Mouse (Mus musculus) monocyte, adult 2 months (primary cell): ENCODE data around the gene Gm10318.

Experiments
- DNase-seq, 2 experiments: peaks; one replicate each; pipeline ENCODE4 v3.0.0; 2022; ENCODE audit warnings: low spot score in 2 of 2, low read depth in 1 of 2

Gm10318 gene

DNA sequence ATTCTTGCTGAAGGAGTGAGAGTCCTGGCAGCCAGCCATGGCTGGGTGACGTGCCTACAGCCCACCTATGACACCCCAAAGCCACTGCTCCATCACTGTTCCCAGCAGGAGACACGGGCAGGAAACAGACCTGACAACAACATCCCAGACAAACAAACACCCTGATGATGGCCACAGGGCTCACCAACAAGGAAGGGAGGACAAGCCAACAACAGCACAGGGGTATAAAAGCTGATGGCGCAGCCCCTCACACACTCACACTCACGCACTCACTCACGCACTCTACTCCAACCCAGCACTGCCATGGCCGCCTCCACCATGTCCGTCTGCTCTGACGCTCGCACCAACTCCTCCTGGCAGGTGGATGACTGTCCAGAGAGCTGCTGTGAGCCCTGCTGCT lies at the start of gene Gm10318:
Gene Gm10318 (plus strand): TSS at position 301 of the 400 bp plus-strand sequence.
- DNase-seq = no peak

DNA sequence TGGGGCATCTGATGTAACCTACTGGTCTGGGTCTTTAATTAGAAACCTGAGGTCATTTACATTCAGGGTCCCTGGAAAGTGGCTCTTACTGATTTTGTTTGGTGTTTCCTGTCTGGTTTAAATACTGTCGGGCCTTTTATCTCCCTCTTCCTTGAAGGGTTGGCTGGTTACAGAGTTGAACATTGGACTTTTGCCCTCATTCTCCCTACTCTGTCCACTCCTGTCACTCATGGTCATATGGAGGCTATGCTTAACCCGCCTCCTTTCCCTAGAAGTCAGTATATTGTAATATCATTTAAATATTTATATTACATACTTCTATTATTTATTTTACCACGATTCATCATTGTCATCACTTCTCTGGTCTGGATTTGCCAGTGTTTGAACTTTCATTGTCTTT lies 48.6 kb upstream of the Gm10318 start:
- no peak for DNase-seq

DNA sequence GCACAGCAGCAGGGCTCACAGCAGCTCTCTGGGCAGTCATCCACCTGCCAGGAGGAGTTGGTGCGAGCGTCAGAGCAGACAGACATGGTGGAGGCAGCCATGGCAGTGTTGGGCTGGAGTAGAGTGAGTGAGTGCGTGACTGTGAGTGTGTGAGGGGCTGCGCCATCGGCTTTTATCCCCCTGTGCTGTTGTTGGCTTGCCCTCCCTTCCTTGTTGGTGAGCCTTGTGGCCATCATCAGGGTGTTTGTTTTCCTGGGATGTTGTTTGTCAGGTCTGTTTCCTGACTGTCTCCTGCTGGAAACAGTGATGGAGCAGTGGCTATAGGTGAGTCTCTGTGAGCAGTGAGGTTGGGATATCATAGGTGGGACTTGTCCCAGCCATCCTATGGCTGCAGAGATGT lies 40.9 kb upstream of the Gm10318 start, which contains the start of gene Gm9507:
Gene Gm9507 (minus strand): TSS at position 101 of the 400 bp plus-strand sequence.
- DNase-seq = no peak

DNA sequence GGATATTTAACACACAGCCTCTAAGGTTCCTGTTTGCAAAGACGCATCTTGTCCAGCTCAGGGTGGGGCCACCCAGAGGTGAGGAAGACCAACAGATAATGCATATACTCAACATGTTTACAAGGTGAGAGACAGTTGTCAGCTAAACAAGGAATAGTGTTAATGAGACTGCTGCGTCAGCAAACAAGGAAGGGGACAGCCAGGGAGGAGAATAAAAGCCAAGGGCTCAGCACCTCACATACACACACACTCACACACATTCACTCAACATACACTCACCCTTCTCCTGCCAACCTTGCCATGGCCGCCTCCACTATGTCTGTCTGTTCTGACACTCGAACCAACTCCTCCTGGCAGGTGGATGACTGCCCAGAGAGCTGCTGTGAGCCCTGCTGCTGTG lies 38.3 kb upstream of the Gm10318 start, which contains the start of gene Gm2696:
Gene Gm2696 (plus strand): TSS at position 301 of the 400 bp plus-strand sequence.
- DNase-seq = no peak

DNA sequence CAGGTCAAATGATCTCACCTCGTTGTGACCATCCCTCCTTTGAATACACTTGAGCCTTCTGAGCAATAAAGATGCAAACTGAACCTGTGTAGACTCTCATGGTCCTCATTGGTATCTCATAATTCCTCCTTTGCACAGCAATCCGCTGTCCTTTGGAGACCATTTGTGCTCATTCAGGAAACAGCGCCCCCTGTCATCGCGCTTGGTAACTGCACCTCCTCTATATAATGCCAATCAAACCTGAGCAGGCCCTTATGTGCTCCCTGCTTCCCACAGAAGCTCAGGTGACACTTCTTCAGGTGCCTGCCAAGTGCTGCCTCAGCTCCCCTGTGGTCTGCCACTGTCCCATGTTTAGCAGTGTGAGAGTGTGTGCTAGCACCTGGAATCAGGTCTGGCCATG lies 37.1 kb upstream of the Gm10318 start:
- DNase-seq = no peak

DNA sequence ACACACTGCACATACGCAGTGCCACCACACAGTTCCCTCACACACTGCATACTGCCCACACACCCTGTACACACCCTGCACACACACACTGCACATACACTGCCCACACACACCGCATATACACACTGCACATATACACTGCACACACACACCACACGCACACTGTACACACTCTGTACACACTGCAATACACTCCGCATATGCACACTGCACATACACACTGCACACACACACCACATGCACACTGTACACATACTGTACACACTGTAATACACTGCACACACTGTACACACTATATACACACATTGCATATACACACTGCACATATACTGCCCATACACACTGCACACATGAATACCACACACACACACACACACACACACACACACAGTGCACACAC lies 34.1 kb upstream of the Gm10318 start:
- DNase-seq = no peak

DNA sequence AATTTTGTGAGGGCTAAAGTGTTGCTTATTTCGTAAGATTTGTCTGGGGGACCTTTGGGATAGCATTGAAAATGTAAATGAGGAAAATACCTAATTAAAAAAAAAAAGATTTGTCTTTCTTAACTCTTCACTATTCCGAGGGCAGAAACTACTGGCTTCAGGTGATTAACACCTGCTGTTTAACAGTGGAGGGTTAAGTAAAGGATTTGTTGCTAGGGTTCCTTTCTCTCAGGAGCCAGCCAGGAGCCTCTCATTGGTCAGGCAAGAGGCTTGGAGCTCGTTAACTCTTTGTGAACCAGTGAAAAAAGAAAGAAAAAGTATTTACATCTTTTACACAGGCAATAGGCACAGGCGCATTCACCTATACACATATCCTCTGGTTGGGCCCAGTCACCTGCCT lies 33.5 kb upstream of the Gm10318 start:
- DNase-seq = no peak

DNA sequence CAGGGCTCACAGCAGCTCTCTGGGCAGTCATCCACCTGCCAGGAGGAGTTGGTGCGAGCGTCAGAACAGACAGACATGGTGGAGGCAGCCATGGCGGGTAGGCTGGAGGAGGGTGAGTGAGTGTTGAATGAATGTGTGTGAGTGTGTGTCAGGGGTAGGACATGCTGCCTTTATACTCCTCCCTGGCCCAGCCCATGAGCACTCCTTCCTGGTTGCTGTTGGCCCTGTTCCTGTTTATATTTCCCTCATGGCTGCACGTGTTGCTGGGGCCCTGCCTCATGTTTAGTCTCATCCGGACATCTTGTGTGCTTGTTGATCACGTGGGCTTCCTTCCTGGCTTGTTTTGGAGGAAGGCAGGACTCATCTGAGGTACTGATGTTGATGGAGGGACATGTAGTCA lies 25.7 kb upstream of the Gm10318 start, which contains the start of gene Krtap10-4:
Gene Krtap10-4 (minus strand): TSS at position 145 of the 400 bp plus-strand sequence.
- no peak for DNase-seq

DNA sequence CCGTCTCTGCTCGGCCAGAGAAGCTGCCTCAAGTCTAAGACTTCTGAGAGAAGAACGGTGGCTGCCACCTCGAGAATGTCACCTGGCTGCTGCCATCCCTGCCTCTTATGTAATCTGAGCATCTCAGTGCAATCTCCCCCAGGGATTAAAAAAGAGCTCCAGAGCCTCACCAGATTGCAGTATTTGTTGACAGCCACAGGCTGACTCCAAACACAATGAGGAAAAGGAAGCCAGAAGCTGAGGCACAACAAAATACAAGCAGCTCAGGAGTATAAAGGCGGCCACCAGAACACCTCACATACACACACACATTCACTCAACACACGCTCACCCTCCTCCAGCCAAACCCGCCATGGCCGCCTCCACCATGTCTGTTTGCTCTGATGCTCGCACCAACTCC lies 17.0 kb upstream of the Gm10318 start, which contains the start of gene Krtap10-10:
Gene Krtap10-10 (plus strand): TSS at position 301 of the 400 bp plus-strand sequence.
- DNase-seq = no peak

DNA sequence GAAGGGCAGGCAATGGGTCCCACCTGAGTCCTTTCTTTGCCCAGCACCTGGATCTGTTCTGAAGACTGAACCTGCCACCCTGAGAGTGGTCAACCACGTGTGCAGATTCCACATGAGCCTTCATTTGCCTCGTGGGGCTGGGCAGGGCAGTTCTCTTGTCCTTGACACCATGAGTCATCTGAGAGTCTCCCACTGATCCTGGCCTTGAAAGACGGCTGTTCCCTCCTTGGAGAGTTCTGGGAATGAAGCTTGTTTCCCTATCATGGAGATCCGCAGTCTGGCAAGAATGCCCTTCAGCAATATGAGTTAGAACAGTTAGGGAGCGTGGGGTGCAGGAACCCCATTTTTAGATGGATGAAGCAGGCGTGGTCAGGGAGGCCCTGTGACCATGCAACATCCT lies 13.7 kb upstream of the Gm10318 start:
- DNase-seq = no peak

DNA sequence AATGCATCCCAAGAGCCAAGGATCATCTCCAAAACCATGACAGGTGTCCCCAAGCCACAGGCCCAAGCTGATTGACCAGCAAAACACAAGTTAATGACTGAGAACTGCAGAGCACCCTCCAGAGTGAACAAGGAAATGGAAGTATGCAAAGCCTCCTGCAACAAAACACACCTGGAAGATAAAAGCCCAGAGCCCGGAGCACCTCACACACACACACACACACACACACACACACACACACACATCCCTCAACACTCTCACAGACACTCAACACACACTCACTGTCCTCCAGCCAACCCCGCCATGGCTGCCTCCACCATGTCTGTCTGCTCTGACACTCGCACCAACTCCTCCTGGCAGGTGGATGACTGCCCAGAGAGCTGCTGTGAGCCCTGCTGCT lies 6.2 kb upstream of the Gm10318 start, which contains the start of gene Gm36176:
Gene Gm36176 (plus strand): TSS at position 301 of the 400 bp plus-strand sequence.
- no peak for DNase-seq

DNA sequence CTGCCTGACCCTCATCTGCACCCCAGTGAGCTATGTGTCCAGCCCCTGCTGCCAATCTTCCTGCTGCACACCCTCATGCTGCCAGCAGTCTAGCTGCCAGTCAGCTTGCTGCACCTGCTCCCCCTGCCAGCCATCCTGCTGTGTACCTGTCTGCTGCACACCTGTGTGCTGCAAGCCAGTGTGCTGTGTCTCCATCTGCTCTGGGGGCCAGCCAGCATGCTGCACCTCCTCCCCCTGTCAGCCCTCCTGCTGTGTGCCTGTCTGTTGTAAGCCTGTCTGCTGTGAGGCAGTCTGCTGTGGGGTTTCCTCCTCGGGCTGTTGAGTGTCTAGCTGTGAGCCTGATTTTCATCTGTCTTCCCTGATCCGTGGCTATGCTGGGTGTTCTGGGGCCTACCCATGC lies 5.7 kb upstream of the Gm10318 start:
- no peak for DNase-seq

DNA sequence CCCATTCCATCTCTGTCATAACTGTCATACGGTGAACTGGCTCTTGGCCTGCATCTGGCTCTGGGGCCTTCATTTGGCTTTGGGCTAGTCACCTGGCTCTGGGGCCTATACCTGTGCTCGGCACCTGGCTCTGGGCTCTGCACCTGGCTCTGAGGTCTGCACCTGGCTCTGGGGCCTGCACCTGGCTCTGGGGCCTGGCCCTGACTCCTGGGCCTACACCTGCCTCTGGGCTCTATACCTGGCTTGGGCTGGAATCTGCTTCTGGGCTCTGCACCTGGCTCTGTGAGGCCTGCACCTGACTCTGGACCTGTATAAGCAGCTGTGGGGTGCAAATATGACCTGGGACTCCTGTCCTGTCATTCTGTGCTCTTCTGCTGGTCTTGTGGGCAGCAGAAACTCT lies 5.1 kb upstream of the Gm10318 start:
- no peak for DNase-seq

DNA sequence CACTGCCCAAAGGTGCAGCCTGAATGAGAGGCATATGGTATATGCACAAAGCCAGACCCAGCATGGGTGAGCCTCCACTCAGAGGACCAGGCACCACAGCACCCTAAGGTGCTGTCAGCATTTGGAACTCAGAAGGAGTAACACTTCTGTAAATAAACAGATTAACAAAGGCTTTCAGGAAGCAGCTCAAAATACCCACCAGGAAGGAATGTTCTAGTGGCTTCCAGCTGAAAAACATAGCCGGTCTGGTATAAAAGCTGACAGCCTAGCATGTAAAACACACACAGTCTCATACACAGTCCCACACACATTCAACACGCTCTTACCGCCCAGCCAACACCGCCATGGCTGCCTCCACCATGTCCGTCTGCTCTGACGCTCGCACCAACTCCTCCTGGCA lies 9.0 kb downstream of the Gm10318 start, which contains the start of gene Gm3285:
Gene Gm3285 (plus strand): TSS at position 301 of the 400 bp plus-strand sequence.
- DNase-seq = no peak

DNA sequence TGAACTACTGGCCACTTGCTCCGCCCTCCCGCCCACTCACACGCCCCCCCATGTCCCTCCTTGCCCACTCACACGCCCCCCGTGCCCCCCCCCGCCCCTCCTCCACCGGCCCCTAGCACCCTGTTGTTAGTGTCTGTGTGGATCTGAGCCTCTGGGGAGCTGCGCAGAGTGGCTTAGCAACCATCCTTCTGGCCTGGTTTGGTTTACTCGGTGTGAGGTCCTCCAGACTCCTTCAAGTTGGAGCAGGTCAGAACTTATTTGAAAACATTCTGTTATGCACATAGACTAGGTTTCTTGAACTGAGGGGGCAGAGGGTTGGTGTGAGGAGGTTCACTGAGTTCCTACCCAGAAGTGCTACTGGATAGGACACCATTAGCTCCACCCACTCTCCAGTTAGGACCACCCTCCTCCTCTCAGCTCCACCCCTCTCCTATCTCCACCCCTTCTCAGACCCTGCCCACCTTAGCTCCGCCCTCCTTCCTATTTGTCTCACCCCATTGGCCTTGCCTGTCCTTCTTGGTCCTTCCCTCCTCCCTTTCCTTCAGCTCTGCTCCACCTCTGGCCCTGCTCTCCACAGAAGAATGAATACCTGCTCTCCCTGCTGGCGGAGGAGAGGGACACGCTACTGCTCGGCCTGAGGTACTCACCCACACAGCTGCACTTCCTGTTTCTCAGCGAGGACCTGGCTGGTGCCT lies 11.6 kb downstream of the Gm10318 start:
- DNase-seq = no peak

DNA sequence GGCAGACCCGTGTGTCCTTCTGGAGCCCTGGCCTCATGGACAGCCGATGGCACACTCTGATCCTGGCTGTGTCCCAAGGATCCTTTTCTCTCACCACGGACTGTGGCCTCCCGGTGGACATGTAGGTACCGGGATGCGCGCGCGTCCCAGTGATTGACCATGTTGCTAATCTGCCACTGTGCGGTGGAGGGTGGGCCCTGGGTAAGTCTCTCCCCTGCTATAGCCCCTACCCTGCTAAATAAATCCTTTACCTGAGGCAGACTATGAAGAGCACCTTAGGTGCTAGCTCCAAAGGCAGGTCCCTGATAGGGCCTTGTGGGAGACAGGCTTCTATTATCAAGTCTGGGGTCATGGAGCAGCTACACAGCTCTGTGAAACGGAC lies 12.1 kb downstream of the Gm10318 start:
- no peak for DNase-seq

DNA sequence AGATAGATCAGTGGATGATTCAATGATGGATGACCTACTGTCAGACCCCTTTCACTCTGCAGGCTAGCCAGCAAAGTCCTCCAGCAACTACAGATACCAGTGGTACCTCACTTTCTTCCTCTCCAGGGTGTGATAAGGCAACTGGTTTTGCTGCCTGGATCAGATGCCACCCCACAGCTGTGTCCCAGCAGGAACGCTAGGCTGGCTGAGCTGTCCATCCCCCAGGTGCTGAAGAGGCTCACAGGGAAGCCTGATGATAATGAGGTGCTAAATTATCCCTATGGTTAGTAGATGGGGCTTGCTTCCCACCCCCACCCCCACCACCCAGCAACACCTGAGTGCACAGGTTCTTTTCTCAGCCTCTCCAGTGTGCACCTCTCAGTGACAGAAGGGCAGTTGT lies 14.9 kb downstream of the Gm10318 start:
- DNase-seq = no peak

DNA sequence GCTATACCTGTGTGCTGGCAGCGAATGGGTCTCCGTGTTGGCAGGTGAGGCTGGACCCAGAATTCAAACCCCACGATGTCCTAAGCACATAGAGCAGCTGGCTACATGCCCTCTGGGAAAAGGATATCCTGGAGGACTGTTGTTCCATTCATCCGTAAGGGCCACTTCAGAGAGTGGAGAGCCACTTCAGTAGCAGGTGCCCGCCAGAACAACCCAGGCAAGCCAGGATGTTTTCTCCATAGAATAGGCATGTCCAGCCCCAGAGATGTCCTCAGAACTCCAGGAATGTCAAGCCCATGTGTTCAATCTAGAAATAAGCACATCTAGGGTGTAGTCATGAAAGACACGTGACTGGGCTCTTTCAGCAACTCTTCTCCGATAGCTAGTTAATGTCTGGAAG lies 17.0 kb downstream of the Gm10318 start:
- DNase-seq = no peak

DNA sequence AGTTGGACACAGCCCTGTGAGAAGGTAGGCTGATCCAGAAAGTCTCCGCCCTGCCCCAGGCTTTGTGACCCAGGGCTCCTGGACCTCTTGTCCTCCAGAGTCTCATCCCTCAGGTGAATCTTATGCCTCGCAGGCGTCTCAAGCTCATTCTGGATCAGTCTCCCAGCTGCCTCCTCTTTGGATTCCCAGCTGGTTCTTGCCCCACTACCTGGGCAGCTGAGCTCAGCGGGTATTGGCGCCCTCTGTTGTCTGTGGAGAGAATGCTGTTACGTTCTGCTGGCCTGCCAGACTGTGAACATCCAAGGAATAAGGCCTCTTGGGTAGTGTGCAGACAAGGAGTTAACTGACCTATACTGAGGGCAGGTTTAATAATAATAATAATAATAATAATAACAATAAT lies 26.3 kb downstream of the Gm10318 start:
- no peak for DNase-seq

DNA sequence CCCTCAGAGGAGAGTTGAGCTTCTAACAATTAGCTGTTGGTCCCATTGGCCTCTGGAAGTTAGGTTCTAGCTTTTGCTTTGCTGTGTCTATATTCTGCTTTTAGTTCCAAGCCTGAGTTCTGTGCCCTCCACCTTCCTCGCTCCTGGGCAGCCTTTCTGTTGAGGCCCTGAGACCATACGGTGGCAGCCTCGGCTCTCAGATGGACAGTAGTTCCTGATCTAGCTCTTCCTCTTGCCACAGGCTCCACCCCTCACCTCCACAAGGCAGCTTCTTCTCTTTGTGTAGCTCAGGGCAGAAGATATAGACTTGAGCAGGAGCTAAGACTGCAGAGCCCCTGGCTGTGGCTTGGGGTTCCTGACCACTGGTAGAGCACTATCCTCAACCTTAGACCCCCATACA lies 27.6 kb downstream of the Gm10318 start:
- DNase-seq = no peak

DNA sequence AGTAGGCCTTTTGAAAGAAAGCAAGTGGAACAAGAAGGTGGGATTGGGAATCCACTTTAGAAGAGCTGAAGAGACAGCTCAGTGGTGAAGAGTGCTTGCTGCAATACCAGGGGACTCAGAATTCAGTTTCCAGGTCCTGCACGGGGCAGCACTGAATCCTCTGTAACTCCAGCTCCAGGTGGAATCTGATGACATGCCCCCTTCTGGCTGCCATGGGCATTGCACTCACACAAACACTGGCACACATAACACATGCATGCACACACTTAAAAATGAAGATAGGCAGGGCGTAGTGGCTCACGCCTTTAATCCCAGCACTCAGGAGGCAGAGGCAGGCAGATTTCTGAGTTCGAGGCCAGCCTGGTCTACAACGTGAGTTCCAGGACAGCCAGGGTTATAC lies 29.9 kb downstream of the Gm10318 start:
- no peak for DNase-seq

DNA sequence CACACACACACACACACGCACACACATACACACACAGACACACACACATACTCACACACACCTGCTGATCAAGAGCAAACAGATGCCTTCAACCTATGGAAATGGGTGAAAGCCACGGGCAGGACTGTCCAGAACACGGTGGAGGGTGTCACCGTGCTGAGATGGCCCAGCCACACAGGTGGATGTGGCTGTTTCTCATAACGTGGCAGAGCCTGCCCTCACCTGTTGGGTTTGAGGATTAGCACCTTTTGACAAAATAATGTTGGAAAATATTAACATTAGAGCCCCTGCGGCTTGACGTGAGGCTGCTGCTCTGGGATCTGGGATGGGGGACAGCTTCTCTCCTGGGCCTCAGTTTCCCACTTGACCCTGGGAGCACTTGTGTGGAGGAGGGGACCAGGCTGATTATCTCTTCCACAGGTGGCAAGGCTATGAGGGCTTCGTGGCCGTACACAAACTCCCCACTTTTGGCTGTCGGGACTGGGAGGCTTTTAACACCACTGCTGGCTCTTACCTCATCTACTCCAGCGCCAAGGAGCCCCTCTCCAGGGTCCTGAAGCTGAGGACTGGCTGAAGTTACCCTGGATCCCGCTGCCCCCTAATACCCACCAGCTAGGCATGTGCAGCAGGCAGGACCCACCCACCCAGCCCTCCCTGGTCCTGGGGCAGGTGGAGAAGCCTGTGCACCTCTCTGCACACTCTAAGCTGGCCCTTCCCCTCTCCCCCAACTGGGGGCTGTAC lies 33.5 kb downstream of the Gm10318 start:
- no peak for DNase-seq
